Mouse (Mus musculus) forebrain, embryonic 16.5 days (tissue): Measurements from ENCODE around the gene Gusb. TPM values are rescaled to one million over a fixed set of nuclear protein-coding genes. Genes with fewer than 3 reads are reported as not detected.
A peak's percentile ranks its signal among the peaks of the same experiment; 100 is the strongest.

Experiments
- ATAC-seq: fragments of 200-750 bp; cut with Nextera tagmentation; 2 replicates; pipeline ENCODE4 v1.8.0; 2017; ENCODE audit warnings: mild to moderate bottlenecking, moderate library complexity
- H3K27ac ChIP-seq: fragments of 300-500 bp; sonication (generic); 2 replicates; pipeline ENCODE4 v1.5.1; 2014; ENCODE audit warnings: low read length, control low read depth
- H3K27me3 ChIP-seq: fragments of 300-500 bp; sonication (generic); replicated peaks from 2 replicates; pipeline ENCODE4 v1.6.1; 2014; ENCODE audit warnings: low read length; ENCODE audit not compliant: control insufficient read depth, insufficient read depth
- H3K36me3 ChIP-seq: fragments of 300-500 bp; sonication (generic); 2 replicates; pipeline ENCODE4 v1.6.1; 2014; ENCODE audit not compliant: control insufficient read depth, insufficient read depth
- H3K4me1 ChIP-seq: fragments of 300-500 bp; sonication (generic); replicated peaks from 2 replicates; pipeline ENCODE4 v1.6.1; 2014; ENCODE audit warnings: low read length; ENCODE audit not compliant: control insufficient read depth, insufficient read depth
- H3K4me2 ChIP-seq: fragments of 300-500 bp; sonication (generic); 2 replicates; pipeline ENCODE4 v1.6.1; 2014; ENCODE audit warnings: mild to moderate bottlenecking, low read length, control low read depth
- H3K4me3 ChIP-seq: fragments of 300-500 bp; sonication (generic); replicated peaks from 2 replicates; pipeline ENCODE4 v1.5.1; 2014; ENCODE audit warnings: mild to moderate bottlenecking, low read length, control low read depth
- H3K9ac ChIP-seq: fragments of 300-500 bp; sonication (generic); replicated peaks from 2 replicates; pipeline ENCODE4 v1.6.1; 2014; ENCODE audit warnings: low read depth, low read length, control low read depth
- H3K9me3 ChIP-seq: fragments of 300-500 bp; sonication (generic); 2 replicates; pipeline ENCODE4 v1.6.1; 2016; ENCODE audit warnings: low read length; ENCODE audit not compliant: control insufficient read depth
- whole genome bisulfite sequencing: fragments of 180-500 bp; shearing (Covaris S2); extraction: QIAGEN DNeasy Blood & Tissue Kit; methylation state at CpG from one replicate; pipeline ENCODE4 v1.1.7; 2014; 5-methylcytosine and 5-hydroxymethylcytosine counted together
- polyA plus RNA-seq: library from polyadenylated mRNA; unstranded; fragments of >200 nt; fragmentation: Nextera tagmentation; extraction: Ambion mirVana; gene quantifications from 2 replicates; pipeline ENCODE4 v1.2.1, GENCODE M21; 2015

The Gusb gene
- polyA plus RNA-seq, 1 experiment from 2014 or later, result 17.4 TPM

- Histone ChIP-seq H3K9ac (no peak overlapping the region), H3K27ac (no peak overlapping the region), H3K27me3 (no peaks in the 10 kb centered on the region), H3K9me3 (peaks cover 5% of the 10 kb centered on the region), H3K36me3 (peaks cover 7% of the 10 kb centered on the region; the same call in 1 of the 2 replicates), H3K4me1 (no peaks in the 10 kb centered on the region), H3K4me3 (no peak overlapping the region), H3K4me2 (no peak overlapping the region)
- no peak for ATAC-seq
- 95% methylated on average over 4 of the region's 4 CpGs for WGBS
Measured at GRCm38 (mm10) chr5:130009784-130010183, 6.9 kb upstream of the Gusb start.

GRCm38 (mm10) chr5:130008034-130008590, 5.3 kb upstream of the Gusb start:
- WGBS, result 89% methylated on average over 6 of the region's 6 CpGs
- H3K9ac ChIP-seq, result no peak overlapping the region

GRCm38 (mm10) chr5:130007344-130007743, 4.5 kb upstream of the Gusb start:
- ATAC-seq, result no peak
- no peak overlapping the region for H3K4me3 ChIP-seq
- peaks cover 4% of the 10 kb centered on the region; the same call in 1 of the 2 replicates for H3K4me1 ChIP-seq
- no peaks in the 10 kb centered on the region for H3K27me3 ChIP-seq
- H3K36me3 ChIP-seq, result peaks cover 7% of the 10 kb centered on the region; the same call in 1 of the 2 replicates
- H3K9ac ChIP-seq, result no peak overlapping the region
- H3K9me3 ChIP-seq, result peaks cover 5% of the 10 kb centered on the region
- 100% methylated on average over 1 of the region's 1 CpGs for WGBS
- no peak overlapping the region for H3K4me2 ChIP-seq
- H3K27ac ChIP-seq, result no peak overlapping the region

More at GRCm38 (mm10) chr5:130008034-130008590, 5.3 kb upstream of the Gusb start:
- ATAC-seq, result no peak
- no peaks in the 10 kb centered on the region for H3K27me3 ChIP-seq
- no peak overlapping the region for H3K4me2 ChIP-seq
- no peak overlapping the region for H3K27ac ChIP-seq
- no peaks in the 10 kb centered on the region for H3K4me1 ChIP-seq
- H3K36me3 ChIP-seq, result peaks cover 7% of the 10 kb centered on the region; the same call in 1 of the 2 replicates
- H3K4me3 ChIP-seq, result no peak overlapping the region
- H3K9me3 ChIP-seq, result peaks cover 5% of the 10 kb centered on the region

- H3K27ac ChIP-seq, result no peak overlapping the region
- peak overlapping the region; percentile 87; the same call in 1 of the 2 replicates for H3K4me2 ChIP-seq
- H3K4me3 ChIP-seq, result no peak overlapping the region; the same call in 1 of the 2 replicates
- H3K9ac ChIP-seq, result no peak overlapping the region
- H3K27me3 ChIP-seq, result no peaks in the 10 kb centered on the region
- no peak for ATAC-seq
- no peaks in the 10 kb centered on the region for H3K9me3 ChIP-seq
- 78% methylated on average over 7 of the region's 7 CpGs for WGBS
- peaks cover 8% of the 10 kb centered on the region; the same call in 1 of the 2 replicates for H3K4me1 ChIP-seq
- no peaks in the 10 kb centered on the region for H3K36me3 ChIP-seq
Measured at GRCm38 (mm10) chr5:130003229-130003628, 380 bp upstream of the Gusb start.

GRCm38 (mm10) chr5:130001356-130001987, 1.4 kb downstream of the Gusb start:
- H3K4me3 ChIP-seq, result no peak overlapping the region
- no peaks in the 10 kb centered on the region for H3K36me3 ChIP-seq
- H3K9me3 ChIP-seq, result no peaks in the 10 kb centered on the region
- WGBS, result 68% methylated on average over 5 of the region's 5 CpGs
- H3K4me2 ChIP-seq, result no peak overlapping the region
- no peak overlapping the region for H3K27ac ChIP-seq
- no peak overlapping the region for H3K9ac ChIP-seq
- no peak for ATAC-seq
- no peaks in the 10 kb centered on the region for H3K27me3 ChIP-seq
- H3K4me1 ChIP-seq, result peaks cover 8% of the 10 kb centered on the region; the same call in 1 of the 2 replicates

GRCm38 (mm10) chr5:130000735-130001134, 2.1 kb downstream of the Gusb start:
- Histone ChIP-seq H3K4me1 (peaks cover 8% of the 10 kb centered on the region; the same call in 1 of the 2 replicates), H3K27ac (no peak overlapping the region), H3K27me3 (no peaks in the 10 kb centered on the region), H3K9me3 (no peaks in the 10 kb centered on the region), H3K9ac (no peak overlapping the region), H3K36me3 (no peaks in the 10 kb centered on the region), H3K4me3 (no peak overlapping the region), H3K4me2 (no peak overlapping the region)
- no peak for ATAC-seq
- 95% methylated on average over 12 of the region's 12 CpGs for WGBS

GRCm38 (mm10) chr5:129999097-129999496, 3.8 kb downstream of the Gusb start:
- H3K9me3 ChIP-seq, result no peaks in the 10 kb centered on the region
- H3K27me3 ChIP-seq, result no peaks in the 10 kb centered on the region
- peaks cover 8% of the 10 kb centered on the region; the same call in 1 of the 2 replicates for H3K4me1 ChIP-seq
- no peak overlapping the region for H3K4me3 ChIP-seq
- 33% methylated on average over 4 of the region's 4 CpGs for WGBS
- ATAC-seq, result peak; percentile 55
- H3K9ac ChIP-seq, result no peak overlapping the region
- no peak overlapping the region for H3K27ac ChIP-seq
- H3K4me2 ChIP-seq, result no peak overlapping the region
- H3K36me3 ChIP-seq, result no peaks in the 10 kb centered on the region

GRCm38 (mm10) chr5:129997700-129998099, 5.1 kb downstream of the Gusb start:
- peaks cover 7% of the 10 kb centered on the region; the same call in 1 of the 2 replicates for H3K4me1 ChIP-seq
- H3K9ac ChIP-seq, result no peak overlapping the region
- no peaks in the 10 kb centered on the region for H3K27me3 ChIP-seq
- ATAC-seq, result no peak
- no peak overlapping the region for H3K27ac ChIP-seq
- no peak overlapping the region for H3K4me3 ChIP-seq
- H3K9me3 ChIP-seq, result no peaks in the 10 kb centered on the region
- WGBS, result 69% methylated on average over 19 of the region's 19 CpGs
- no peaks in the 10 kb centered on the region for H3K36me3 ChIP-seq
- no peak overlapping the region for H3K4me2 ChIP-seq

GRCm38 (mm10) chr5:129994989-129995388, 7.9 kb downstream of the Gusb start:
- Histone ChIP-seq H3K36me3 (no peaks in the 10 kb centered on the region), H3K4me2 (no peak overlapping the region), H3K4me3 (no peak overlapping the region), H3K27me3 (no peaks in the 10 kb centered on the region), H3K9ac (no peak overlapping the region), H3K4me1 (no peaks in the 10 kb centered on the region), H3K9me3 (no peaks in the 10 kb centered on the region), H3K27ac (no peak overlapping the region)
- WGBS, result 95% methylated on average over 7 of the region's 7 CpGs
- ATAC-seq, result no peak
